Mouse (Mus musculus): Measurements from ENCODE around the gene Gadd45g. TPM values are rescaled to one million over a fixed set of nuclear protein-coding genes. Genes with fewer than 3 reads are reported as not detected.
A peak's percentile ranks its signal among the peaks of the same experiment; 100 is the strongest.
"Not testable (repeated sequence)": the region's sequence is repeated elsewhere in the genome, so short reads cannot be mapped to it uniquely, and the experiment has no call there.

Gene Gadd45g
- polyA plus RNA-seq, 1 experiment from 2014 or later = 19.5 TPM

GRCm38 (mm10) chr13:51835208-51835607, 11.3 kb upstream of the Gadd45g start:
- not testable (repeated sequence) for H3K27ac ChIP-seq; ATAC-seq (ENCODE audit: low read depth); H3K36me3 ChIP-seq; H3K4me3 ChIP-seq (replicated peaks); DNase-seq; H3K9ac ChIP-seq; H3K4me2 ChIP-seq; H3K9me3 ChIP-seq (replicated peaks); H3K27me3 ChIP-seq
- peaks cover 30% of the 10 kb centered on the region for H3K4me1 ChIP-seq (replicated peaks)
- WGBS (ENCODE audit: insufficient replicate concordance) = 55% methylated on average over 4 of the region's 4 CpGs

DNA sequence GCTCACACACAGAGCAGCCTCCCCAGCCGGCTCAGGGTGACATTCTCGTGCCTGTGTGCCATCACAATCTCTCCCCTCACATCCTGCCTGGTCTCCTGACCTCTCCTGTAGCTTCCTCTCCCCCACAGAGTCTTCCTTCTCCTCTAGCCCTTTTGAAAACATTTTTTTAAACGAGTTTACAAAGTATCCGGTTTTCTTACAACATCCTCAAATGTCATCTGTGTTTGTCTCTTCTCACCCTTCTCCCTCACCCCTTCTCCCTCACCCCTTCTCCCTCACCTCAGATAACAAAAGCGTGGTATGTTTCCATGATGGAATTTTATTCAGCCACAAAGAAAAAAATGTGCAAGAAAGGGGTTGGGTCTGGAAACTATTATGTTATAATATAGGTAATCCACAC, 9.1 kb upstream of the Gadd45g start:
- Histone ChIP-seq H3K9me3 (replicated peaks) (no peaks in the 10 kb centered on the region), H3K4me3 (replicated peaks) (no peak overlapping the region), H3K4me2 (no peak overlapping the region), H3K27ac (no peak overlapping the region), H3K27me3 (no peaks in the 10 kb centered on the region), H3K36me3 (no peaks in the 10 kb centered on the region), H3K9ac (no peak overlapping the region), H3K4me1 (replicated peaks) (peaks cover 52% of the 10 kb centered on the region)
- DNase-seq (no peak), ATAC-seq (ENCODE audit: low read depth) (no peak)
- WGBS (ENCODE audit: insufficient replicate concordance) = 12% methylated on average over 5 of the region's 5 CpGs

DNA sequence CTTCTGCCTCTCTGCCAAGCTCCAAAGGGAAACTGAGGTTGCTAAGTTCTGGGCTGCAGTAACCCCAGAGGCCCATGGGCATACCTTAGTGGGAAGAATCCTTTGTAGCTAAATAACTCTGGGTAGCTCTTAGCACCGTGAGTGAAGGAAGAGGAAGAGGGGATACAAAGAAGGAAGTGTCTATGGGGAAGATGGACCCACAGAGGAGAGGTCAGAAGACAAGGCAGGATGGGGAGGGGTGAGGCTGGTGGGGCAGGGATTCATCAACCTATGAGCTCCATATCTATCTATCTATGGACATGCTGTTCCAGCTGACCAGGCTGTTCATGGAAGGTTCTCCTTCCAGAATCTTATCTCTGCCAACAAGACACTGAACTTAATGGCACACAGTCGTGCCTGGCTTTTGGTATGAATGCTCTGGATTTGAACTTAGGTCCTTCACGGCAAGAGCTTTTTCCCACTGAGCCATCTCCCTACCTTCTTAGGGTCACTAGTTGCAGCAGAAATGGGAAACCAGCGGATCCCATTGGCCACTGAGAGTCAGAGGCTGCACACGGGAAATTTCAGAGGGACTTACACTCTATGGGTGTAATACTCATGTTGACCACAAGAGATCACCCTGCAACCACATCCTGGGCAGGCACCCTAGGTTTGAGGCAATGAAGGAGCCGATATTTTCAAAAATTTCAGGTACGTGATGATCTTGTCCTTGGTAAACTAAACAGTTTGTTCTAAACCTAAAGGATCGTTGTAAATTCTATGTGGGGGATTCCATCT, 7.0 kb upstream of the Gadd45g start:
- H3K36me3 ChIP-seq = no peaks in the 10 kb centered on the region
- peak; percentile 43 for DNase-seq
- H3K9me3 ChIP-seq (replicated peaks) = no peaks in the 10 kb centered on the region
- WGBS (ENCODE audit: insufficient replicate concordance) = 5% methylated on average over 8 of the region's 8 CpGs
- no peak overlapping the region for H3K4me3 ChIP-seq (replicated peaks)
- no peak for ATAC-seq (ENCODE audit: low read depth)
- H3K9ac ChIP-seq = no peak overlapping the region
- no peak overlapping the region for H3K4me2 ChIP-seq
- peaks cover 61% of the 10 kb centered on the region for H3K4me1 ChIP-seq (replicated peaks)
- H3K27me3 ChIP-seq = peaks cover 13% of the 10 kb centered on the region; the same call in 1 of the 2 replicates
- no peak overlapping the region for H3K27ac ChIP-seq

GRCm38 (mm10) chr13:51840702-51841101, 5.8 kb upstream of the Gadd45g start:
- H3K36me3 ChIP-seq = no peaks in the 10 kb centered on the region
- peak overlapping the region; percentile 83 for H3K27ac ChIP-seq
- peak overlapping the region; percentile 62; the same call in 1 of the 2 replicates for H3K9ac ChIP-seq

GRCm38 (mm10) chr13:51841541-51842115, 4.8 kb upstream of the Gadd45g start:
- no peaks in the 10 kb centered on the region for H3K9me3 ChIP-seq (replicated peaks)
- H3K36me3 ChIP-seq = no peaks in the 10 kb centered on the region
- peak overlapping the region; percentile 62 for H3K9ac ChIP-seq
- H3K27me3 ChIP-seq = peaks cover 13% of the 10 kb centered on the region; the same call in 1 of the 2 replicates
- peaks cover 68% of the 10 kb centered on the region for H3K4me1 ChIP-seq (replicated peaks)
- WGBS (ENCODE audit: insufficient replicate concordance) = 6% methylated on average over 12 of the region's 12 CpGs
- peak overlapping the region; percentile 26 for H3K4me3 ChIP-seq (replicated peaks)
- peak overlapping the region; percentile 83 for H3K27ac ChIP-seq
- peak overlapping the region; percentile 65 for H3K4me2 ChIP-seq
- peak; percentile 72 for DNase-seq
- ATAC-seq (ENCODE audit: low read depth) = peak; percentile 70

More at GRCm38 (mm10) chr13:51840702-51841101, 5.8 kb upstream of the Gadd45g start:
- Histone ChIP-seq H3K27me3 (peaks cover 13% of the 10 kb centered on the region; the same call in 1 of the 2 replicates), H3K4me1 (replicated peaks) (peaks cover 63% of the 10 kb centered on the region), H3K4me2 (peak overlapping the region; percentile 65), H3K9me3 (replicated peaks) (no peaks in the 10 kb centered on the region), H3K4me3 (replicated peaks) (peak overlapping the region; percentile 26)
- ATAC-seq (ENCODE audit: low read depth) = peak; percentile 27
- no peak for DNase-seq
- 23% methylated on average over 6 of the region's 6 CpGs for WGBS (ENCODE audit: insufficient replicate concordance)

GRCm38 (mm10) chr13:51842191-51842590, 4.3 kb upstream of the Gadd45g start:
- H3K9ac ChIP-seq = peak overlapping the region; percentile 62
- WGBS (ENCODE audit: insufficient replicate concordance) = 7% methylated on average over 5 of the region's 5 CpGs
- no peaks in the 10 kb centered on the region for H3K9me3 ChIP-seq (replicated peaks)

DNA sequence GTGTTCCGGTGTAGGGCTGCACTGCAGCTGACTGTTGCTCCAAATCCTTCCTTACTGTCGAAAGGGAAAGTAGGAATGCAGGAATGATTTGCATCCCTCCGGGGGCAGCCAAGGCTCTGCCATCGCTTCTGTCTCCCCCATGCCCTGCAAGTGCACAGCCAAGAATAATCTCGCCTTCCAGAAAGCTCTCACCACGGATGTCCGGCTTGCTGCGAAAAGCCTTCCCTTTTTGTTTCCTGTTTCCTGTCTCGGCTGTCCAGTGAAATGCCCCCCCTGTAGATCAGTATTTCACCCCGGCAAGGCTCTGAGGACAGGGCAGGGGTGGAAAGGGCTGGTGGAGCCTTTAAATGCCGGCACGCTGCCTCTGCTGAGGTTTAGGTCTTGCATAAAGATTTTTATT, 3.7 kb upstream of the Gadd45g start:
- ATAC-seq (ENCODE audit: low read depth) (no peak), DNase-seq (no peak)
- Histone ChIP-seq H3K4me3 (replicated peaks) (peak overlapping the region; percentile 26), H3K4me1 (replicated peaks) (peaks cover 80% of the 10 kb centered on the region), H3K27me3 (peaks cover 13% of the 10 kb centered on the region; the same call in 1 of the 2 replicates), H3K9me3 (replicated peaks) (no peaks in the 10 kb centered on the region), H3K27ac (peak overlapping the region; percentile 83; the same call in 1 of the 2 replicates), H3K36me3 (no peaks in the 10 kb centered on the region), H3K4me2 (peak overlapping the region; percentile 65), H3K9ac (peak overlapping the region; percentile 62)
- 9% methylated on average over 12 of the region's 12 CpGs for WGBS (ENCODE audit: insufficient replicate concordance)

More at GRCm38 (mm10) chr13:51842191-51842590, 4.3 kb upstream of the Gadd45g start:
- Histone ChIP-seq H3K4me2 (peak overlapping the region; percentile 65), H3K36me3 (no peaks in the 10 kb centered on the region), H3K27ac (peak overlapping the region; percentile 83), H3K27me3 (peaks cover 13% of the 10 kb centered on the region; the same call in 1 of the 2 replicates), H3K4me1 (replicated peaks) (peaks cover 74% of the 10 kb centered on the region), H3K4me3 (replicated peaks) (peak overlapping the region; percentile 26)
- no peak for DNase-seq
- no peak for ATAC-seq (ENCODE audit: low read depth)

GRCm38 (mm10) chr13:51843298-51843697, 3.2 kb upstream of the Gadd45g start:
- Histone ChIP-seq H3K27ac (no peak overlapping the region; the same call in 1 of the 2 replicates), H3K9me3 (replicated peaks) (no peaks in the 10 kb centered on the region), H3K4me3 (replicated peaks) (0 out of 2 replicates have a peak overlapping the region, but pooled peaks have one; percentile 26), H3K27me3 (peaks cover 13% of the 10 kb centered on the region; the same call in 1 of the 2 replicates), H3K4me1 (replicated peaks) (peaks cover 85% of the 10 kb centered on the region), H3K9ac (peak overlapping the region; percentile 62; the same call in 1 of the 2 replicates), H3K36me3 (no peaks in the 10 kb centered on the region), H3K4me2 (peak overlapping the region; percentile 65)
- no peak for DNase-seq
- 43% methylated on average over 4 of the region's 4 CpGs for WGBS (ENCODE audit: insufficient replicate concordance)
- ATAC-seq (ENCODE audit: low read depth) = no peak

GRCm38 (mm10) chr13:51844118-51844517, 2.4 kb upstream of the Gadd45g start:
- Histone ChIP-seq H3K9me3 (replicated peaks) (no peaks in the 10 kb centered on the region), H3K36me3 (no peaks in the 10 kb centered on the region), H3K9ac (no peak overlapping the region), H3K27me3 (peaks cover 13% of the 10 kb centered on the region; the same call in 1 of the 2 replicates), H3K27ac (no peak overlapping the region), H3K4me1 (replicated peaks) (peaks cover 92% of the 10 kb centered on the region), H3K4me3 (replicated peaks) (no peak overlapping the region), H3K4me2 (no peak overlapping the region)
- WGBS (ENCODE audit: insufficient replicate concordance) = 59% methylated on average over 10 of the region's 10 CpGs
- DNase-seq = no peak
- ATAC-seq (ENCODE audit: low read depth) = no peak

GRCm38 (mm10) chr13:51844661-51845060, 1.8 kb upstream of the Gadd45g start:
- 9% methylated on average over 10 of the region's 10 CpGs for WGBS (ENCODE audit: insufficient replicate concordance)
- peaks cover 13% of the 10 kb centered on the region; the same call in 1 of the 2 replicates for H3K27me3 ChIP-seq
- H3K27ac ChIP-seq = no peak overlapping the region
- ATAC-seq (ENCODE audit: low read depth) = no peak
- peak overlapping the region; percentile 100 for H3K4me2 ChIP-seq
- H3K9me3 ChIP-seq (replicated peaks) = no peaks in the 10 kb centered on the region
- H3K4me1 ChIP-seq (replicated peaks) = peaks cover 91% of the 10 kb centered on the region
- no peak overlapping the region for H3K4me3 ChIP-seq (replicated peaks)
- peak; percentile 58 for DNase-seq
- H3K36me3 ChIP-seq = no peaks in the 10 kb centered on the region
- H3K9ac ChIP-seq = no peak overlapping the region

GRCm38 (mm10) chr13:51845072-51845471, 1.4 kb upstream of the Gadd45g start:
- peak overlapping the region; percentile 83; the same call in 1 of the 2 replicates for H3K27ac ChIP-seq
- H3K9ac ChIP-seq = peak overlapping the region; percentile 81
- 14% methylated on average over 10 of the region's 10 CpGs for WGBS (ENCODE audit: insufficient replicate concordance)

More at GRCm38 (mm10) chr13:51845072-51845471, 1.4 kb upstream of the Gadd45g start:
- no peaks in the 10 kb centered on the region for H3K36me3 ChIP-seq
- no peak for ATAC-seq (ENCODE audit: low read depth)
- no peak for DNase-seq
- H3K27me3 ChIP-seq = peaks cover 13% of the 10 kb centered on the region; the same call in 1 of the 2 replicates
- no peaks in the 10 kb centered on the region for H3K9me3 ChIP-seq (replicated peaks)
- peak overlapping the region; percentile 88 for H3K4me3 ChIP-seq (replicated peaks)
- H3K4me1 ChIP-seq (replicated peaks) = peaks cover 92% of the 10 kb centered on the region
- H3K4me2 ChIP-seq = peak overlapping the region; percentile 100
